In the genomic region with DNA sequence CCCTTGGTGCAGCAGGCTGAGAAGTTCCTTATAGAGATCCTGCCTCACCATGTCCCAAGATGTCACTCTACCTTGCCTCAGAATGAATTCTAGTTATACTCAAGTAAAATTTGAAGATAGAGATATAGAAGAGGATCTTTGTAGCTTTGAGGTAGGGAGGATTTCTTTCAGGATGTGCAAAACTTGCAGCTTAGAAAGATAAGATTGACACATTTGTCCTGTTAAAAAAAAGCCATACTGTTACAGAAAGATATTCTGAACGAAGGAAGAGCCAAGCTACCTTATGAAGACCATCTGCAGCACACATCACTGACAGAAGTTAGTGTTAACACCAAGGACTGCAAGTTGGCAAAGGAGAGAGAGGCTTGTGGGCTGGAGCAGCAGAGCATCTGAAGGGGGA, we compare ENCODE assay signal across 13 mouse cellular contexts.
"Had no signal": no experiment of that assay in that cellular context is flagged by ENCODE, and none has a peak within 500 bp of the region (broad histone marks: within the 10 kb centered on the region; RNA-seq: fewer than 3 reads in every experiment).

No protein-coding gene starts in this region.

- H3K9me3 ChIP-seq: midbrain, embryonic 13.5 days; midbrain, embryonic 15.5 days; neural tube, embryonic 12.5 days; stomach, embryonic 15.5 days had no signal

- H3K4me1 ChIP-seq: midbrain, embryonic 13.5 days; midbrain, embryonic 15.5 days; neural tube, embryonic 12.5 days; stomach, embryonic 15.5 days had no signal

- H3K27me3 ChIP-seq: midbrain, embryonic 13.5 days; midbrain, embryonic 15.5 days; stomach, embryonic 15.5 days had no signal

- H3K36me3 ChIP-seq: midbrain, embryonic 13.5 days; midbrain, embryonic 15.5 days; stomach, embryonic 15.5 days had no signal

- H3K27ac ChIP-seq: midbrain, embryonic 13.5 days; midbrain, embryonic 15.5 days; neural tube, embryonic 12.5 days; stomach, embryonic 15.5 days; stomach, postnatal 0 days had no signal

- H3K4me2 ChIP-seq: lung, embryonic 14.5 days; midbrain, embryonic 11.5 days; midbrain, embryonic 13.5 days; midbrain, embryonic 15.5 days; neural tube, embryonic 12.5 days; stomach, embryonic 15.5 days had no signal

- DNase-seq: lung, adult 18-20 months; lung, embryonic 14.5 days; lung, postnatal 10 days; lung, postnatal 4 days; right cerebral cortex, postnatal 14 days; thymus, adult 2 months; thymus, postnatal 25 days had no signal

- H3K4me3 ChIP-seq: midbrain, embryonic 13.5 days; midbrain, embryonic 15.5 days; neural tube, embryonic 12.5 days; stomach, embryonic 15.5 days had no signal

- ATAC-seq: midbrain, embryonic 13.5 days; midbrain, embryonic 15.5 days had no signal

- H3K9ac ChIP-seq: lung, embryonic 14.5 days; midbrain, embryonic 13.5 days; midbrain, embryonic 15.5 days; neural tube, embryonic 12.5 days; stomach, embryonic 15.5 days had no signal
